Mouse (Mus musculus) embryonic facial prominence, embryonic 14.5 days (tissue): Measurements from ENCODE around the gene Gm7247. TPM values are rescaled to one million over a fixed set of nuclear protein-coding genes. Genes with fewer than 3 reads are reported as not detected.
"Not testable (repeated sequence)": the region's sequence is repeated elsewhere in the genome, so short reads cannot be mapped to it uniquely, and the experiment has no call there.

Source experiments
- ATAC-seq: fragments of 200-750 bp; cut with Nextera tagmentation; 2 replicates; pipeline ENCODE4 v1.8.0; 2017; ENCODE audit warnings: low read depth, moderate number of reproducible peaks, moderate TSS enrichment
- DNase-seq: peaks from one replicate; pipeline ENCODE4 v3.0.0-alpha.2; 2015; ENCODE audit warnings: low spot score
- H3K27ac ChIP-seq: fragments of 300-500 bp; sonication (generic); replicated peaks from 2 replicates; pipeline ENCODE4 v1.5.1; 2014; ENCODE audit warnings: low read depth, mild to moderate bottlenecking, low read length, moderate library complexity
- H3K27me3 ChIP-seq: fragments of 300-500 bp; sonication (generic); replicated peaks from 2 replicates; pipeline ENCODE4 v1.6.1; 2014; ENCODE audit warnings: low read length; ENCODE audit not compliant: control insufficient read depth, insufficient read depth
- H3K36me3 ChIP-seq: fragments of 300-500 bp; sonication (generic); 2 replicates; pipeline ENCODE4 v1.6.1; 2014; ENCODE audit warnings: low read length, mixed read lengths; ENCODE audit not compliant: control insufficient read depth, insufficient read depth
- H3K4me1 ChIP-seq: fragments of 300-500 bp; sonication (generic); 2 replicates; pipeline ENCODE4 v1.6.1; 2014; ENCODE audit warnings: antibody characterized with exemption, low read length; ENCODE audit not compliant: control insufficient read depth, insufficient read depth
- H3K4me2 ChIP-seq: fragments of 300-500 bp; sonication (generic); 2 replicates; pipeline ENCODE4 v1.6.1; 2014; ENCODE audit warnings: low read depth, mild to moderate bottlenecking, low read length, moderate library complexity, mixed read lengths
- H3K4me3 ChIP-seq: fragments of 300-500 bp; sonication (generic); 2 replicates; pipeline ENCODE4 v1.5.1; 2014; ENCODE audit warnings: low read depth, mild to moderate bottlenecking, low read length
- H3K9ac ChIP-seq: fragments of 300-500 bp; sonication (generic); 2 replicates; pipeline ENCODE4 v1.6.1; 2014; ENCODE audit warnings: low read depth, mild to moderate bottlenecking, low read length, moderate library complexity, mixed read lengths
- H3K9me3 ChIP-seq: fragments of 300-500 bp; sonication (generic); 2 replicates; pipeline ENCODE4 v1.6.1; 2016; ENCODE audit warnings: low read length; ENCODE audit not compliant: control insufficient read depth
- WGBS: fragments of 180-500 bp; shearing (Covaris S2); extraction: QIAGEN DNeasy Blood & Tissue Kit; methylation state at CpG from one replicate; pipeline ENCODE4 v1.1.7; 2014; 5-methylcytosine and 5-hydroxymethylcytosine counted together
- polyA plus RNA-seq: library from polyadenylated mRNA; unstranded; fragments of >200 nt; fragmentation: Nextera tagmentation; extraction: Ambion mirVana; gene quantifications from 2 replicates; pipeline ENCODE4 v1.2.1, GENCODE M21; 2014

Gm7247 gene
- polyA plus RNA-seq, 1 experiment from 2014 or later = not detected

GRCm38 (mm10) chr14:51507416-51507815, 145.9 kb downstream of the Gm7247 start:
- H3K36me3 ChIP-seq = no peaks in the 10 kb centered on the region
- H3K9me3 ChIP-seq = no peaks in the 10 kb centered on the region
- no peak overlapping the region for H3K4me2 ChIP-seq
- no peak for ATAC-seq
- DNase-seq = no peak
- no peak overlapping the region for H3K4me3 ChIP-seq
- no peaks in the 10 kb centered on the region for H3K27me3 ChIP-seq
- H3K27ac ChIP-seq = no peak overlapping the region
- no peak overlapping the region for H3K9ac ChIP-seq
- no peaks in the 10 kb centered on the region for H3K4me1 ChIP-seq
- 96% methylated on average over 8 of the region's 8 CpGs for WGBS

- Histone ChIP-seq H3K9me3 (no peaks in the 10 kb centered on the region), H3K27ac (no peak within 1 kb of the TSS), H3K9ac (no peak within 1 kb of the TSS), H3K36me3 (no peaks in the 10 kb centered on the region), H3K27me3 (no peaks in the 10 kb centered on the region), H3K4me1 (no peaks in the 10 kb centered on the region), H3K4me3 (no peak within 1 kb of the TSS), H3K4me2 (no peak within 1 kb of the TSS)
- DNase-seq (no peak), ATAC-seq (no peak)
- 93% methylated on average over 4 of the region's 4 CpGs for whole genome bisulfite sequencing
Measured at GRCm38 (mm10) chr14:51552490-51552889, 190.9 kb downstream of the Gm7247 start, which contains the start of gene Gm5622. Gm5622 (plus strand) TSS chr14:51552790.

GRCm38 (mm10) chr14:51573963-51574362, 212.4 kb downstream of the Gm7247 start, which contains the start of gene Gm17175:
Gm17175 (minus strand) TSS chr14:51574063.
- H3K4me1 ChIP-seq, H3K9me3 ChIP-seq, H3K36me3 ChIP-seq, H3K27ac ChIP-seq, H3K4me2 ChIP-seq, H3K4me3 ChIP-seq, H3K9ac ChIP-seq, DNase-seq, ATAC-seq, H3K27me3 ChIP-seq: not testable (repeated sequence)
- WGBS = 93% methylated on average over 2 of the region's 2 CpGs

- not testable (repeated sequence) for H3K36me3 ChIP-seq, H3K9me3 ChIP-seq, H3K9ac ChIP-seq, ATAC-seq, H3K4me1 ChIP-seq, H3K4me3 ChIP-seq, H3K4me2 ChIP-seq, H3K27me3 ChIP-seq, DNase-seq, H3K27ac ChIP-seq
- WGBS = 92% methylated on average over 4 of the region's 4 CpGs
Measured at GRCm38 (mm10) chr14:51592039-51592438, 230.5 kb downstream of the Gm7247 start, which contains the start of gene Gm17174. Gm17174 (minus strand) TSS chr14:51592139.

GRCm38 (mm10) chr14:51611210-51611609, 249.7 kb downstream of the Gm7247 start, which contains the start of gene Gm17078:
Gm17078 (minus strand) TSS chr14:51611310.
- DNase-seq (no peak), ATAC-seq (no peak)
- Histone ChIP-seq H3K4me1 (no peaks in the 10 kb centered on the region), H3K4me3 (no peak within 1 kb of the TSS), H3K4me2 (no peak within 1 kb of the TSS), H3K9ac (no peak within 1 kb of the TSS), H3K27ac (no peak within 1 kb of the TSS), H3K9me3 (no peaks in the 10 kb centered on the region), H3K36me3 (no peaks in the 10 kb centered on the region), H3K27me3 (no peaks in the 10 kb centered on the region)
- 91% methylated on average over 1 of the region's 1 CpGs for WGBS

Other genes starting within 250 kb of the Gm7247 start
- gene Eddm3b, start 247.3 kb upstream of the Gm7247 start, polyA plus RNA-seq = not detected in 2 replicates
- gene Rnase6, start 237.8 kb upstream of the Gm7247 start, polyA plus RNA-seq = 1.3 TPM in 2 replicates
- gene Rnase1, start 215.0 kb upstream of the Gm7247 start, polyA plus RNA-seq = 0.48 and 1.1 TPM in 2 replicates
- not detected in 2 replicates for gene Rnase2b, start 199.5 kb upstream of the Gm7247 start, polyA plus RNA-seq
- gene Ang2, start 162.6 kb upstream of the Gm7247 start, polyA plus RNA-seq = not detected in 2 replicates
- gene Ear14, start 158.4 kb upstream of the Gm7247 start, polyA plus RNA-seq = not detected in 2 replicates
- gene Rnase2a, start 105.6 kb upstream of the Gm7247 start, polyA plus RNA-seq = not detected in 2 replicates
- not detected in 2 replicates for gene Vmn2r88, start 49.1 kb downstream of the Gm7247 start, polyA plus RNA-seq
- not detected in 2 replicates for gene Vmn2r89, start 90.1 kb downstream of the Gm7247 start, polyA plus RNA-seq
- gene Gm5622, start 191.0 kb downstream of the Gm7247 start, polyA plus RNA-seq = not detected in 2 replicates
- not detected in 2 replicates for gene Gm17175, start 212.3 kb downstream of the Gm7247 start, polyA plus RNA-seq
- gene Gm17174, start 230.4 kb downstream of the Gm7247 start, polyA plus RNA-seq = not detected in 2 replicates
- gene Gm17078, start 249.6 kb downstream of the Gm7247 start, polyA plus RNA-seq = not detected in 2 replicates